Mouse (Mus musculus) G1E (cell line): Measurements from ENCODE around the gene Erc1. TPM values are rescaled to one million over a fixed set of nuclear protein-coding genes. Genes with fewer than 3 reads are reported as not detected.

Source experiments
- ATAC-seq: 2 replicates; pipeline ENCODE4 v1.8.0; 2016; ENCODE audit warnings: mild to moderate bottlenecking; ENCODE audit not compliant: insufficient number of reproducible peaks, poor library complexity, low FRiP score, severe bottlenecking; ENCODE audit errors: extremely low read depth
- DNase-seq: peaks from one replicate; pipeline ENCODE4 v3.0.0; 2012; ENCODE audit warnings: low spot score
- H3K27me3 ChIP-seq: 2 replicates; pipeline ENCODE4 v1.6.1; 2012; ENCODE audit warnings: mild to moderate bottlenecking, low read length, inconsistent platforms; ENCODE audit not compliant: insufficient read depth
- H3K36me3 ChIP-seq: replicated peaks from 2 replicates; pipeline ENCODE3; 2012; ENCODE audit warnings: mild to moderate bottlenecking, inconsistent platforms
- H3K4me1 ChIP-seq: 2 replicates; pipeline ENCODE4 v1.6.1; 2012; ENCODE audit warnings: low read depth, low read length, inconsistent platforms, mixed read lengths; ENCODE audit not compliant: insufficient read depth
- H3K4me3 ChIP-seq: 2 replicates; pipeline ENCODE4 v1.5.1; 2012; ENCODE audit warnings: low read depth, mild to moderate bottlenecking, inconsistent platforms, low read length, moderate library complexity, mixed read lengths
- H3K9me3 ChIP-seq: replicated peaks from 2 replicates; pipeline ENCODE4 v1.6.1; 2012; ENCODE audit warnings: inconsistent platforms
- CTCF ChIP-seq: IDR thresholded peaks from 2 replicates; pipeline ENCODE4 v1.5.1; 2012; ENCODE audit warnings: low read depth, low read length, inconsistent platforms, mixed read lengths
- GATA1 ChIP-seq: IDR thresholded peaks from 2 replicates; pipeline ENCODE4 v1.6.1; 2012; ENCODE audit warnings: borderline replicate concordance, low read length, inconsistent platforms, mixed read lengths
- GATA2 ChIP-seq: IDR thresholded peaks from 2 replicates; pipeline ENCODE4 v1.6.1; 2012; ENCODE audit warnings: low read depth, low read length, inconsistent platforms, borderline replicate concordance
- POLR2AphosphoS5 ChIP-seq: IDR thresholded peaks from 2 replicates; pipeline ENCODE4 v1.6.1; 2012; ENCODE audit warnings: low read depth, low read length, inconsistent platforms; ENCODE audit not compliant: insufficient replicate concordance
- TAL1 ChIP-seq: conservative IDR thresholded peaks from 2 replicates; pipeline ENCODE4 v1.6.1; 2012; ENCODE audit warnings: low read depth, low read length, inconsistent platforms, mixed read lengths
- polyA plus RNA-seq: library from polyadenylated mRNA; stranded (reverse); fragments of >175 nt; gene quantifications from 2 replicates; pipeline ENCODE4 v1.2.3, GENCODE M21; 2012
- total RNA-seq, 2 experiments: library from RNA; stranded (forward) in 1 of 2; stranded (reverse) in 1 of 2; fragments of 200-1000 nt in 1 of 2; fragments of >200 nt in 1 of 2; fragmentation: Nextera tagmentation in 1 of 2; gene quantifications; 2 replicates each; pipeline ENCODE4 v1.2.3; 2014 to 2017

Erc1 gene
- total and polyA plus RNA-seq, 3 experiments, result 2.9 to 21.4 (median 14.4) TPM

GRCm38 (mm10) chr6:119737716-119738115 lies 110.3 kb downstream of the Erc1 start:
- Histone ChIP-seq H3K36me3 (peaks cover 24% of the 10 kb centered on the region), H3K4me1 (no peaks in the 10 kb centered on the region), H3K9me3 (no peaks in the 10 kb centered on the region), H3K4me3 (no peak overlapping the region), H3K27me3 (no peaks in the 10 kb centered on the region)
- ATAC-seq (no peak), DNase-seq (no peak)
- TF ChIP-seq POLR2AphosphoS5, result no peak
- no peak for TF ChIP-seq CTCF
- TF ChIP-seq GATA2, result no peak
- TF ChIP-seq TAL1, result no peak
- TF ChIP-seq GATA1, result no peak

- no peak for TF ChIP-seq GATA2
- TF ChIP-seq TAL1, result no peak
- Histone ChIP-seq H3K4me3 (no peak overlapping the region), H3K9me3 (no peaks in the 10 kb centered on the region), H3K27me3 (no peaks in the 10 kb centered on the region), H3K36me3 (peaks cover 19% of the 10 kb centered on the region), H3K4me1 (no peaks in the 10 kb centered on the region)
- ATAC-seq, result no peak
- DNase-seq, result no peak
Measured at GRCm38 (mm10) chr6:119735937-119736336, 112.0 kb downstream of the Erc1 start.

- Histone ChIP-seq H3K27me3 (no peaks in the 10 kb centered on the region), H3K36me3 (peaks cover 8% of the 10 kb centered on the region), H3K4me3 (no peak overlapping the region), H3K4me1 (no peaks in the 10 kb centered on the region), H3K9me3 (no peaks in the 10 kb centered on the region)
- ATAC-seq (no peak), DNase-seq (no peak)
- no peak for TF ChIP-seq GATA1
Measured at GRCm38 (mm10) chr6:119731155-119731554, 116.8 kb downstream of the Erc1 start.

GRCm38 (mm10) chr6:119715234-119715633 lies 132.7 kb downstream of the Erc1 start:
- TF ChIP-seq CTCF (no peak), GATA1 (no peak), POLR2AphosphoS5 (no peak), GATA2 (no peak), TAL1 (no peak)
- ATAC-seq, result no peak
- DNase-seq, result no peak

GRCm38 (mm10) chr6:119713961-119714360 lies 134.0 kb downstream of the Erc1 start:
- Histone ChIP-seq H3K4me1 (peaks cover 4% of the 10 kb centered on the region), H3K36me3 (peaks cover 18% of the 10 kb centered on the region), H3K27me3 (no peaks in the 10 kb centered on the region), H3K4me3 (no peak overlapping the region), H3K9me3 (no peaks in the 10 kb centered on the region)
- TF ChIP-seq POLR2AphosphoS5, result no peak
- TF ChIP-seq GATA2, result no peak
- TF ChIP-seq CTCF, result no peak
- TF ChIP-seq TAL1, result no peak
- TF ChIP-seq GATA1, result no peak
- DNase-seq, result no peak
- no peak for ATAC-seq

More at GRCm38 (mm10) chr6:119715234-119715633, 132.7 kb downstream of the Erc1 start:
- no peaks in the 10 kb centered on the region for H3K9me3 ChIP-seq
- H3K4me3 ChIP-seq, result no peak overlapping the region
- H3K27me3 ChIP-seq, result no peaks in the 10 kb centered on the region
- peaks cover 26% of the 10 kb centered on the region for H3K36me3 ChIP-seq
- H3K4me1 ChIP-seq, result peaks cover 4% of the 10 kb centered on the region

GRCm38 (mm10) chr6:119712486-119712885 lies 135.5 kb downstream of the Erc1 start:
- H3K4me3 ChIP-seq, result no peak overlapping the region
- H3K4me1 ChIP-seq, result peaks cover 4% of the 10 kb centered on the region
- DNase-seq, result no peak
- peaks cover 16% of the 10 kb centered on the region for H3K36me3 ChIP-seq
- no peaks in the 10 kb centered on the region for H3K9me3 ChIP-seq
- TF ChIP-seq GATA2 (no peak), TAL1 (no peak), POLR2AphosphoS5 (no peak), GATA1 (no peak), CTCF (no peak)
- ATAC-seq, result no peak
- H3K27me3 ChIP-seq, result no peaks in the 10 kb centered on the region

GRCm38 (mm10) chr6:119711649-119712305 lies 136.2 kb downstream of the Erc1 start:
- no peaks in the 10 kb centered on the region for H3K27me3 ChIP-seq
- no peaks in the 10 kb centered on the region for H3K9me3 ChIP-seq
- H3K4me3 ChIP-seq, result no peak overlapping the region
- peaks cover 4% of the 10 kb centered on the region for H3K4me1 ChIP-seq
- ATAC-seq (no peak), DNase-seq (no peak)
- peaks cover 16% of the 10 kb centered on the region for H3K36me3 ChIP-seq
- TF ChIP-seq POLR2AphosphoS5 (no peak), GATA1 (no peak), CTCF (no peak), TAL1 (no peak), GATA2 (no peak)
